Mouse (Mus musculus) embryonic facial prominence, embryonic 14.5 days (tissue): ENCODE results near the gene Ppid. TPM values are rescaled to one million over a fixed set of nuclear protein-coding genes. Genes with fewer than 3 reads are reported as not detected.

Experiments used
- ATAC-seq: fragments of 200-750 bp; cut with Nextera tagmentation; 2 replicates; pipeline ENCODE4 v1.8.0; 2017; ENCODE audit warnings: low read depth, moderate number of reproducible peaks, moderate TSS enrichment
- DNase-seq: peaks from one replicate; pipeline ENCODE4 v3.0.0-alpha.2; 2015; ENCODE audit warnings: low spot score
- H3K27ac ChIP-seq: fragments of 300-500 bp; sonication (generic); replicated peaks from 2 replicates; pipeline ENCODE4 v1.5.1; 2014; ENCODE audit warnings: low read depth, mild to moderate bottlenecking, low read length, moderate library complexity
- H3K27me3 ChIP-seq: fragments of 300-500 bp; sonication (generic); replicated peaks from 2 replicates; pipeline ENCODE4 v1.6.1; 2014; ENCODE audit warnings: low read length; ENCODE audit not compliant: control insufficient read depth, insufficient read depth
- H3K36me3 ChIP-seq: fragments of 300-500 bp; sonication (generic); 2 replicates; pipeline ENCODE4 v1.6.1; 2014; ENCODE audit warnings: low read length, mixed read lengths; ENCODE audit not compliant: control insufficient read depth, insufficient read depth
- H3K4me1 ChIP-seq: fragments of 300-500 bp; sonication (generic); 2 replicates; pipeline ENCODE4 v1.6.1; 2014; ENCODE audit warnings: antibody characterized with exemption, low read length; ENCODE audit not compliant: control insufficient read depth, insufficient read depth
- H3K4me2 ChIP-seq: fragments of 300-500 bp; sonication (generic); 2 replicates; pipeline ENCODE4 v1.6.1; 2014; ENCODE audit warnings: low read depth, mild to moderate bottlenecking, low read length, moderate library complexity, mixed read lengths
- H3K4me3 ChIP-seq: fragments of 300-500 bp; sonication (generic); 2 replicates; pipeline ENCODE4 v1.5.1; 2014; ENCODE audit warnings: low read depth, mild to moderate bottlenecking, low read length
- H3K9ac ChIP-seq: fragments of 300-500 bp; sonication (generic); 2 replicates; pipeline ENCODE4 v1.6.1; 2014; ENCODE audit warnings: low read depth, mild to moderate bottlenecking, low read length, moderate library complexity, mixed read lengths
- H3K9me3 ChIP-seq: fragments of 300-500 bp; sonication (generic); 2 replicates; pipeline ENCODE4 v1.6.1; 2016; ENCODE audit warnings: low read length; ENCODE audit not compliant: control insufficient read depth
- WGBS: fragments of 180-500 bp; shearing (Covaris S2); extraction: QIAGEN DNeasy Blood & Tissue Kit; methylation state at CpG from one replicate; pipeline ENCODE4 v1.1.7; 2014; 5-methylcytosine and 5-hydroxymethylcytosine counted together
- polyA plus RNA-seq: library from polyadenylated mRNA; unstranded; fragments of >200 nt; fragmentation: Nextera tagmentation; extraction: Ambion mirVana; gene quantifications from 2 replicates; pipeline ENCODE4 v1.2.1, GENCODE M21; 2014

Gene Ppid
- polyA plus RNA-seq, 1 experiment from 2014 or later = 155 TPM

DNA sequence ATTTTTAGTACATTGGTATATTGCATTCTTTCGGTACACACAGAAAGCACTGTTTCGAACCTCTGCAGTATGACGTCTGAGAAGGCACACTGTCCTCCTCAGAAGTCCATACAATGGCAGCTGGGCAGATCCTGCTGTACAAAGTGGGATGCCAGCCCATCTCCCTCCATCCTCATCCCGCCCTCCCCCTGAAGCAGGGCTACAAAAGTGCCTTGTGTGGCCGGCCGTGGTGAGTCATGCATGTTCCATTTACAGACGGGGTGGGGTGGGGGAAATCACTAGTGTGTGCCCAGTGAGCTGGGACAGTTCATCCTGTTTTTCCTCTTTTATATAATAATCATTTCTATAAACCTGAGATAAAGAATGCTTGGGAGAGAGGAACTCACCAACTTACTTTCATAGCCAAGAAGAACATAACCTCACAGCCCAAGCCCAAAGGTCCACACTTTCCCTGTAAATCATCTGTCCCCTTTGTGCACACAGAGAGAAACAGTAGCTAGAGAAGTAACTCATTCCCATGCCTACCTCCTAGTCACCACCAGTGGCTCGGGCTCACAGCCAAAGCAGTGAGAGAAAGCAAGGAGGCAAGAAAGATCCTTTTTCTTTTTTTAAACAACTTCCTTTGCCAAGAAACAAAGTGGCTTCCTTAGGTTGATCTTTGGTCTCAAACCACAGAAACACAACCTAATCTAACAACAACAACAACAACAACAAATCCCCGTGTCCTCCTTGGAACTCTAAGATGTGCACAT lies 31.9 kb upstream of the Ppid start:
- H3K9ac ChIP-seq = no peak overlapping the region
- 0 out of 2 replicates have a peak, but pooled peaks cover 4% of the 10 kb centered on the region for H3K4me1 ChIP-seq
- H3K36me3 ChIP-seq = no peaks in the 10 kb centered on the region
- H3K9me3 ChIP-seq = no peaks in the 10 kb centered on the region
- H3K4me3 ChIP-seq = no peak overlapping the region
- H3K4me2 ChIP-seq = no peak overlapping the region
- DNase-seq (peak; percentile 36), ATAC-seq (0 out of 2 replicates have a peak, but pooled peaks have one; percentile 57)
- 66% methylated on average over 9 of the region's 9 CpGs for WGBS
- H3K27me3 ChIP-seq = no peaks in the 10 kb centered on the region
- H3K27ac ChIP-seq = peak overlapping the region; percentile 33; the same call in 1 of the 2 replicates

GRCm38 (mm10) chr3:79559773-79560045 lies 31.4 kb upstream of the Ppid start:
- no peaks in the 10 kb centered on the region for H3K27me3 ChIP-seq
- DNase-seq (no peak), ATAC-seq (no peak)
- H3K4me1 ChIP-seq = 0 out of 2 replicates have a peak, but pooled peaks cover 4% of the 10 kb centered on the region
- H3K36me3 ChIP-seq = no peaks in the 10 kb centered on the region
- 84% methylated on average over 5 of the region's 5 CpGs for WGBS
- H3K4me3 ChIP-seq = no peak overlapping the region
- H3K9ac ChIP-seq = no peak overlapping the region
- H3K9me3 ChIP-seq = no peaks in the 10 kb centered on the region
- H3K27ac ChIP-seq = no peak overlapping the region; the same call in 1 of the 2 replicates
- H3K4me2 ChIP-seq = no peak overlapping the region

GRCm38 (mm10) chr3:79560555-79560954 lies 30.6 kb upstream of the Ppid start:
- ATAC-seq = no peak
- Histone ChIP-seq H3K4me1 (0 out of 2 replicates have a peak, but pooled peaks cover 4% of the 10 kb centered on the region), H3K36me3 (no peaks in the 10 kb centered on the region), H3K9ac (no peak overlapping the region), H3K4me3 (no peak overlapping the region), H3K27me3 (no peaks in the 10 kb centered on the region), H3K4me2 (no peak overlapping the region), H3K9me3 (no peaks in the 10 kb centered on the region), H3K27ac (no peak overlapping the region)
- no peak for DNase-seq
- WGBS = 93% methylated on average over 6 of the region's 6 CpGs

GRCm38 (mm10) chr3:79561784-79562715 lies 29.1 kb upstream of the Ppid start:
- no peak overlapping the region for H3K4me3 ChIP-seq
- no peak overlapping the region for H3K27ac ChIP-seq
- no peak overlapping the region for H3K9ac ChIP-seq
- ATAC-seq = no peak
- no peaks in the 10 kb centered on the region for H3K27me3 ChIP-seq
- no peak overlapping the region for H3K4me2 ChIP-seq
- H3K9me3 ChIP-seq = no peaks in the 10 kb centered on the region
- 89% methylated on average over 10 of the region's 10 CpGs for WGBS
- DNase-seq = no peak
- H3K36me3 ChIP-seq = no peaks in the 10 kb centered on the region
- H3K4me1 ChIP-seq = peaks cover 8% of the 10 kb centered on the region

- DNase-seq = no peak
- H3K9me3 ChIP-seq = no peaks in the 10 kb centered on the region
- ATAC-seq = no peak
- 69% methylated on average over 2 of the region's 2 CpGs for WGBS
- no peak overlapping the region for H3K4me3 ChIP-seq
- peaks cover 8% of the 10 kb centered on the region for H3K4me1 ChIP-seq
- H3K9ac ChIP-seq = no peak overlapping the region
- H3K27ac ChIP-seq = no peak overlapping the region
- no peaks in the 10 kb centered on the region for H3K27me3 ChIP-seq
- H3K4me2 ChIP-seq = no peak overlapping the region
- no peaks in the 10 kb centered on the region for H3K36me3 ChIP-seq
Observed at GRCm38 (mm10) chr3:79563511-79563910, 27.6 kb upstream of the Ppid start.

DNA sequence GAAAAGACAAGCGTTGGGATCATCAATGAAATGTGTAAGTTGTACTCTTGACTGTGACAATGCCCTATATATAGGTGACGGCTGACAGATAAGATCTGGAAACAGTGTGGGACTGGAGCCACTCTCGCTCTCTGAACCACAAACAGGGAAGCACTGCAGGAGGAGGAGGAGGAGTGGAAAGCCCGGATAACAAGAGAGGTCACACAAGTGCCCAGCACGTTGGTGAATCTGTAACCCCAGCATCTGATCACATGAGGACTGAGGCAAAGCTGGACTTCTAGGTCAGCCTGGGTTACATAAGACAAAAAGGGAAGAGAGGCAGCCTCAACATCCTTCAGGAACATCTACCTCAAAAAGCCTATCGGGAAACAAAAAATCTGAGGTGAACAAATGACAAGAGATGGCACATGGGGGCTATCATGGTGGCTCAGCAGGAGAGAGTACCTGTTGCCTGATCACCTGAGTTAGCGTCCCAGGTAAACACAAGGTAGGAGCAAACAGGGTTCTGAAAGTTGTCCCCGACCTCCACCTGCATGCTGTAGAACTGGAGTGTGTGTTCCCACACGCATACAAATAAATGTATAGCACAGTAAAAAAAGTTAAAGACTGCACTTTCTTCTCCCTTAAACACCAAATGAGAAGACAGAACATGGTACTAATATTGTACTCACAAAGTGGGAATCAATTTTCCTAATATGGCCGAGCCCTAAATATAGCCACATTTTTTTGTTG lies 26.1 kb upstream of the Ppid start:
- H3K4me3 ChIP-seq = no peak overlapping the region
- no peak overlapping the region for H3K9ac ChIP-seq
- no peaks in the 10 kb centered on the region for H3K9me3 ChIP-seq
- no peak overlapping the region for H3K4me2 ChIP-seq
- H3K36me3 ChIP-seq = no peaks in the 10 kb centered on the region
- H3K27me3 ChIP-seq = no peaks in the 10 kb centered on the region
- DNase-seq (no peak), ATAC-seq (no peak)
- H3K27ac ChIP-seq = no peak overlapping the region
- peaks cover 5% of the 10 kb centered on the region for H3K4me1 ChIP-seq
- WGBS = 79% methylated on average over 10 of the region's 10 CpGs

GRCm38 (mm10) chr3:79566716-79567691 lies 24.1 kb upstream of the Ppid start:
- Histone ChIP-seq H3K4me3 (peak overlapping the region; percentile 80), H3K27ac (peak overlapping the region; percentile 77), H3K9ac (peak overlapping the region; percentile 79), H3K4me2 (peak overlapping the region; percentile 90), H3K27me3 (no peaks in the 10 kb centered on the region), H3K36me3 (no peaks in the 10 kb centered on the region), H3K9me3 (no peaks in the 10 kb centered on the region), H3K4me1 (peaks cover 5% of the 10 kb centered on the region)
- peak; percentile 34 for DNase-seq
- 2% methylated on average over 34 of the region's 60 CpGs for WGBS
- no peak for ATAC-seq
